Mouse (Mus musculus): Measurements from ENCODE around the gene Hmcn1.
A peak's percentile ranks its signal among the peaks of the same experiment; 100 is the strongest.

Gene Hmcn1

GRCm38 (mm10) chr1:150992711-150993161 is 499 bp downstream of the Hmcn1 start:
- DNase-seq (ENCODE audit: low spot score in 2 of 2), result no peak

GRCm38 (mm10) chr1:150991745-150992554 is 1.3 kb downstream of the Hmcn1 start:
- no peak for DNase-seq (ENCODE audit: low spot score in 2 of 2)

- no peak for DNase-seq (ENCODE audit: low spot score in 2 of 2)
These were observed 8.3 kb downstream of the Hmcn1 start for GRCm38 (mm10) chr1:150984888-150985287.

GRCm38 (mm10) chr1:150984092-150984503 is 9.1 kb downstream of the Hmcn1 start:
- DNase-seq (ENCODE audit: low spot score in 2 of 2), result no peak

DNA sequence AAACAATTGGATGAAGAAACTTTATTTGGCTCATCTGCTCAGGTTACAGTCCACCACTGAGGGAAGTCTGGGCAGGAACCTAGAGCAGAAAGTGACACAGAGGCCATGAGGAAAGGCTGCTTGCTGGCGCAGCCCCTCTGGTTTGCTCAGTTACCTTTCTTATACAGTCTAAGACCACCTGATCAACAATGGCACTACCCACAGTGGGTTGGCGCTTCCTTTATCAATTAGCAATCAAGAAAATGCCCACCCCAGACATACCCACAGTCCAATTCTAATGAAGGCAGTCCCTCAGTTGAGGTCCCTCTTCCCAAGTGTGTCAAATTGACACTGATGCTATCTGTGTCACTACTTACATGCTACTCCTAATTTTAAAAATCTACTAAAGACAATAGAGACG is 14.6 kb downstream of the Hmcn1 start:
- no peak for DNase-seq (ENCODE audit: low spot score in 2 of 2)

DNA sequence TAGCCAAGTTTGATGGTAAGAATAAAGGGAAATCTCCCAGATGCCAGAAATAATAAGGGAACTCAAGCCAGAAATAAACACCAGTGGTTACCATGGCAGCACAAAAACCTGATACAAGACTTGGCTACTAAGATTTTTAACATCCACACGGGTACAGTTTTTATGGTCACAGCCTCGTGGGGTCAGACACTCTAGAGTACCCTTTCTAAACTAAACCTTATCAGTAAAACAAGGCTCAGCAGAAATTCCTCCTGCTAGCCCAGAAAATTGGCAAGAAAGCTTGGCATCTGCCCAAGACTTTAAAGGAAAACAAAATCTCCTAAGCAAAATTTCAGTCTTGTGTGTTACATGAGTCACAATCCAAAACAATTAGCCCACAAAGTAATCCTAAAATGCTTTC is 17.0 kb downstream of the Hmcn1 start:
- DNase-seq (ENCODE audit: low spot score in 2 of 2), result no peak

DNA sequence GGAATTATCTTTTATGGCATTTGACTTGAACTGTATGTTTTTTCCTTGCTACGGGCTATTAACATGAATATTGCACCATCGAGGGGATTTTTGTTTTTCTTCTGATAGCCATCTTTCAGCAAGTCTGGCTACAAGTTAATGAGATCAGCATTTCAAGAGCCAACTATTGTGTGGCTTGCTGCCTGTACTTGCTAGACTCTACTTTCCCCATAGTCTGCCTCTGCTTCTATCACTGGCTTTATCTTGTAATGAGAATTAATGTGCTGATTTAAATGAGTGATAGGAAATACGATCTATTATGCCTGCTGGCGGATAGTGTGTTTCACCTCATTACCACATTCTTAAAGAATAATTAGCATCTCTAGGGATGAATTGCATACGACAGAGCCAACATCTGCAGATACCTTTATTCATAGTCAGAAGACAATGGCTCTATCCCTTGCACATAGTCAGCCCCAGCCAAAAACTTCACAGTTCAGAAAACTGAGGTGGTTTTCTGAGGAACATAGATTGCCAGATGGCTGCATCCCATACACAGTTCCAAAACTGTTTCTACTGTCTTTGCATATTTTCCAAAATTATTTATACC is 33.7 kb downstream of the Hmcn1 start:
- no peak for DNase-seq (ENCODE audit: low spot score in 2 of 2)

- DNase-seq (ENCODE audit: low spot score in 2 of 2), result no peak
These were observed 42.2 kb downstream of the Hmcn1 start for GRCm38 (mm10) chr1:150951004-150951403.

- peak in 1 of 2 experiments; percentile 23 for DNase-seq (ENCODE audit: low spot score in 2 of 2)
These were observed 43.2 kb downstream of the Hmcn1 start for GRCm38 (mm10) chr1:150950046-150950445.

DNA sequence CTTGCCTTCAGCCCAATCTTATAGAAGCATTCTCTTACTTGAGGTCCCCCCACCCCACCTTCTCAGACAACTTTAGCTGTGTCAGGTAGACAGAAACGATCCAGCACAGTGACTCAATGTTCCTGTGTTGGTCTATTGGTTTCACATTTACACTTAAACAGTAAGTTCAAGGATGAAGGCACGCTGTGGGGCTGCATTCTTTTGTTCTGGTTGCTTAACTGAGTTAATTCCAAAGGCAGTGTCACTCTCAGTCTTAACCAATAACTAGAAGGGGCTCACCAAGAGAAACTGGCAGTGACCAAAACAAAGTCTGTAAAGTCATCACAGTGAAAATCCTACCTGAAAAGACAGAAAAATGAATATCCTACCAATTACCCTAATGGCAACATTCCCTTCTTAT is 44.3 kb downstream of the Hmcn1 start:
- no peak for DNase-seq (ENCODE audit: low spot score in 2 of 2)

DNA sequence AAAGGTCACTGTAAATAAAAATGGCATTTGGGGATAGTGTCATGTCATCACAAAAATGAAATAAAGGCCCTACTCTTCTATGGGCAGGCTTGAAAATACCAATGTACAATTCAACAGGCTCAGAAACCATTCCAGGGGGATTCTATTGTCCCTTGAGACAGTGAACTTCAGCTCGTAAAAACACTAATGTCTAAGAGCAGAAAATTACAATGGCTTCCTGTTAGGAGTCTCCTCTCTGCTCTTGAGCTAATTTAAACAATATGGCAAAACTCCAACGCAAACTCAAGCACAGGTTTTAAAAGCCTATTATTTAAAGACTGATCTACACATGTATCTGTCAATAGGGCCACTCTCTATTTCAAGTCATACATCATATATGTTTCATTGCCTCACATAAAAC is 49.6 kb downstream of the Hmcn1 start:
- no peak for DNase-seq (ENCODE audit: low spot score in 2 of 2)

DNA sequence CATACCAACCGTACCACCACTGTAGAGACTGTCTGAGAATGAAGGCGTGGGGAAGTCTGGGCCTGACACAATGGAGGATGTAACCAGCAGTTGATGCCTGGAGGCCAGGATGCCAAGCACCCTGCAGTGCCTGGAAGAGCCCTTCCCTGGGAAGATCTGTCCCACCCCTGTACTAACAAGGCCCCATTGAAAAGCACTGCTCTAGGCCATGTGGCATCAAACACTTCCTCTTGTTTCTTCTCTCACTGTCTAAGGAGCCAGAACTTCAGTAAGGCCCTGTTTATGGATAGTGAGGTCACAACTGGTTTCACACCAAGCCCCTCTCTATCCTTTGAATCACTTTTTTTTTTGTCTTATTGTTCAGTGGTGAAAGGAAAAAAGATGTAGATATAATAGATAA is 51.1 kb downstream of the Hmcn1 start:
- DNase-seq (ENCODE audit: low spot score in 2 of 2), result no peak

DNA sequence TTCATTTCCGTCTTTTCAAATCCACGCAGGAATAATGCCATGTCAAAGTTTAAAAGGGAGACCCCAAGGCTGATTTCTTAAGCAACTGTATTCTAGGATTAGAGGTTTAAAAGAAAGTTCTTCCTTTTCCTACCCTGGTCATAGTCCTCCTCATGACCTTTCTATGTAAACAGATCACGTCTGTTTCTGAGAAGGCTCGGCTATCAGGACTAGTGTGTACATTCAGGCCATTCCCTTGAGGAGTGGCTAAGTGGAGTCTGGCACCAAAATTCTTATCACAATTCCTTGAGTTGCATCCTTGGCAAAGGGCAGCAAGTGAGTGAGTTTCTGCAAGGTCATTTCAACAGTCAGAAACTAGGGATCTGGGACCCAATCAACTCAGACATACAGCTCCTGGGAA is 56.4 kb downstream of the Hmcn1 start:
- DNase-seq (ENCODE audit: low spot score in 2 of 2), result no peak

GRCm38 (mm10) chr1:150933616-150934015 is 59.6 kb downstream of the Hmcn1 start:
- no peak for DNase-seq (ENCODE audit: low spot score in 2 of 2)

DNA sequence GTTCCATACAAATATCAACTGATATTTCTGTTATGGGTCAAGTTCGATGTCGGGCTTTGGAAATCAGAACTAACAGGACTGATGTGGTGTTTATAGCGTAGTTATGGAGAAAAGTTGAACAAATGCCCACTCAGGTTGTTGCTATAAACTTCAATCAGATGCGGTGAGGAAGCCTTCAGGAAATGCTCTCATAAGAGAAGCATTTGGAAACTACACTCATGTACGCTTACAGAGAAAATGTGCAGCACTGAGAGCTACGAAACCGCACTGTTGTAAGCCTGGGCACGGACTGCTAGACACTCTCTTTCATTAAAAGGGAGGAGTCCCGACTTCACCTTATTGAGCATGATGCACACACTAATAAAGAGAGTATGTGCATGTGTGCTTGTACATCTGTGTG is 72.4 kb downstream of the Hmcn1 start:
- no peak for DNase-seq (ENCODE audit: low spot score in 2 of 2)

- DNase-seq (ENCODE audit: low spot score in 2 of 2), result peak in 1 of 2 experiments; percentile 54
These were observed 73.0 kb downstream of the Hmcn1 start for GRCm38 (mm10) chr1:150920276-150920675.

- DNase-seq (ENCODE audit: low spot score in 2 of 2), result no peak
These were observed 78.3 kb downstream of the Hmcn1 start for GRCm38 (mm10) chr1:150914936-150915335.

DNA sequence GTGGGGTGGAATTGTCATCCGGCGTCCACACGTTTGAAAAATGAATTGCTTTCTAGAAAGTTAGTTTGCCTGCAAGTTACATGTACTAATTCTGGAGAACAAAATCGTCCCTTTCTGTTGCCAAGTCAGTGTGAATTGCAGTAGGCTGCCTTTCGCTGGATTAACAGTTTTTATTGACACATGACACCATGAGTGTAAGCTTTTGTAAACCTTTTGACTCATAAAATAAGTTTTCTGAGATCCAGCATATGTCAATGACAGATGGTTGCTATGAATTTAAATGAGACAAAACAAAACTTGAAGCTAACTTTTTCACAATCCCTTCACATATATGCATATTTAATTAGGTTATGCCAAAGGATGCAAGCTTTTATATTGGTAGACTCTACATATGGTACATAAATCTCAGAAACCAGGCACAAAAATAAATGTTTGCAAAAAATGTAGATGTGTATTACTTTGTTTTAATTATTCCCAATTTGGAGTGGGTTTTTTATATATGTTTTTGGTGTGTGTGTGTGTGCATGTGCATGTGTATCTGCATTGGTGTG is 79.6 kb downstream of the Hmcn1 start:
- no peak for DNase-seq (ENCODE audit: low spot score in 2 of 2)

- DNase-seq (ENCODE audit: low spot score in 2 of 2), result no peak
These were observed 83.6 kb downstream of the Hmcn1 start for GRCm38 (mm10) chr1:150909642-150910041.

DNA sequence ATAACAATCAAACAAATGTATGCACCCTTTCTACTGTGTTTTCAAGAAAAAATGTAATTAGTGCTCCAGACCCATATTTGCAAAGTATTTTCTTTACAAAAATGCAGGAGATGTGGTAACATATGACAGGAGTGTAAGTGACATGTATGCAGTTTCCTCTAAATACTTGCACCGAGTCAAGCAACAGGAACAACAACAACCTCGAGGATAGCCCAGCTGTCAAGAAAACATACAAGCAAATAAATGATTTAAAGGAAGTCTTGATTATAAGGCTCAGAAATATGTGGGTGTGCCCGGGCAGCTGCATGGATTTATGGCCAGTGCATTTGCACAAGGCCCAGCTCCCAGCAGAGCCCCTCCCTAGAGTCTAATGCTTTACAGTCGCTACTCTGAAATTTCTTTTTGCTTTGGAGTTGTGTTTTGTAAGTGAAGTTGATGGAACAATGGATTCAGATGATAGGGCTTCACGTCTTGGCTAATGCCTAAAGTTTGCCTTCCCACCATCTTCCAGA is 99.5 kb downstream of the Hmcn1 start:
- DNase-seq (ENCODE audit: low spot score in 2 of 2), result no peak

DNA sequence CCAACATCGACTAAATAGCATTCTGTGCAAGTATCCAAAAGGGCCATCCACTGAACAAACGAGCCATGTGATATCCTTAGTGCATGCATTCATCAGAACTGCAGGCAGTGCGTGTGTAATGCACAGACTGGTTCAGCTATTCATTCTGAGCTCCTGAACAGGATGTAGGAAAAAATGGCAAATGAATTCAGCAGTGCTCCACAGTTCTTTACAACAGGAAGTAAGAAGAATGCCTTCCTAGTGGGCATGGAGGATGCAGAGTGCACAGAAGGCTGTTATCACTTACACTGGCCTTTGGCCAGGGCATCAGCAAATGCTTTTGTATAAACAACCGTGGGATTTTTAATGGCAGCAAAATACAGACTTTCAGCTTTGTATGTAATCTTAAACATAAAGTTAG is 103.2 kb downstream of the Hmcn1 start:
- DNase-seq (ENCODE audit: low spot score in 2 of 2), result no peak

- no peak for DNase-seq (ENCODE audit: low spot score in 2 of 2)
These were observed 107.0 kb downstream of the Hmcn1 start for GRCm38 (mm10) chr1:150886267-150886666.

DNA sequence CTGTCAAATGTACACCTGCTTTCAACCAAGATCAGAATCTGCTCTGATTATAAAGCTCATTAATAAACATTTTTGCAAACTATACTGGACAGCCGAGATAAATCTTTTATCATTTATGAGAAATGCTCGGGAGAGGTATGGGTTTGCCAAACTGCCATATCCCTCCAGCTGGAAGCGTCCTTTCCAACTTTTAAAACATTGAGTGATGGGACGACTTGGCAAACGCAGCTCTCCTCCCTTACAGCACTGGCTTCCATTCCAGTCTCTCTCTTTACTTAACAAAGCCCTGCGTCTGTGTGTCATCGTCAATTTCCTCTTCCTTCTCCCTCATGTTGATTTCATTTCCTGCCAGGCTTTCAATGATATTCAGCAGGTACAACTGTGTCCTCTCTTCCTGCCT is 114.8 kb downstream of the Hmcn1 start:
- no peak for DNase-seq (ENCODE audit: low spot score in 2 of 2)
